Mouse (Mus musculus) embryonic fibroblast, embryonic 13.5 days (primary cell): ENCODE results near the gene Naa35.

Experiments
- CTCF ChIP-seq: IDR thresholded peaks from 2 replicates; pipeline ENCODE4 v1.5.1; 2011; ENCODE audit warnings: mild to moderate bottlenecking, control low read depth, low read length, moderate library complexity, borderline replicate concordance; ENCODE audit not compliant: insufficient read depth
- POLR2A ChIP-seq: IDR thresholded peaks from 2 replicates; pipeline ENCODE4 v1.6.1; 2011; ENCODE audit warnings: low read depth, mild to moderate bottlenecking, control low read depth, low read length, moderate library complexity

DNA sequence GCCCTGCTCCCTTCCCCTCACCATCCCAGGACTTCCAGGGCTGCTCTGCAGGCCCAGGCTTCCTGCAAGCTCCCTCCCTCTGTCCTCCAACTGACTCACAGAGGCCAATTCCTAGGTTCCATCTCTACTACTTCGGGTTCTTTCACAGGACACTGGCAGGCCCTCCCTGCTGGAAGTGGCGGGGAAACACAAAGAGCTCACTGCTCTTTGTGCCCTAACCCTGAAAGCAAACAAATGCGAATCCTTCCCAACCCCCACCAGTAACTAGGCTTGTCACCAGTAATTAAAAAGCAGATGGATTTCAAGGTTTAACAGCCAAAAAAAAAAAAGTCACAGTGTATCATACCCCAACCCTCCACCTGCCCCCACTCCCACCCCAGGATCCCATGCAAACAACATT lies 89.2 kb downstream of the Naa35 start:
- TF ChIP-seq POLR2A = no peak
- TF ChIP-seq CTCF = no peak
